Mouse (Mus musculus): ENCODE data around the gene Egln2. TPM values are rescaled to one million over a fixed set of nuclear protein-coding genes. Genes with fewer than 3 reads are reported as not detected.

Egln2 gene
- polyA plus RNA-seq, 1 experiment = 125 TPM

- Histone ChIP-seq H3K27me3 (ENCODE audit: control insufficient read depth, insufficient read depth, low read length) (no peaks in the 10 kb centered on the region), H3K4me3 (ENCODE audit: control insufficient read depth, insufficient read depth, low read length) (peak overlapping the region; percentile 63), H3K36me3 (ENCODE audit: control insufficient read depth, insufficient read depth, low read length) (peaks cover 4% of the 10 kb centered on the region), H3K27ac (ENCODE audit: control insufficient read depth, insufficient read depth, low read length) (peak overlapping the region; percentile 96), H3K4me1 (replicated peaks; ENCODE audit: control insufficient read depth, insufficient read depth, low read length) (peaks cover 42% of the 10 kb centered on the region)
- 53% methylated on average over 11 of the region's 11 CpGs for WGBS
- TF ChIP-seq CTCF (IDR thresholded peaks at IDR 0.05; ENCODE audit: borderline replicate concordance, control insufficient read depth, extremely low read depth, insufficient read depth, low read length, poor library complexity) = no peak
- TF ChIP-seq POLR2A (IDR thresholded peaks at IDR 0.05; ENCODE audit: control insufficient read depth, extremely low read depth, insufficient read depth, low read length, poor library complexity) = no peak
- DNase-seq = no peak
Measured at GRCm38 (mm10) chr7:27167475-27168094, 983 bp upstream of the Egln2 start.

DNA sequence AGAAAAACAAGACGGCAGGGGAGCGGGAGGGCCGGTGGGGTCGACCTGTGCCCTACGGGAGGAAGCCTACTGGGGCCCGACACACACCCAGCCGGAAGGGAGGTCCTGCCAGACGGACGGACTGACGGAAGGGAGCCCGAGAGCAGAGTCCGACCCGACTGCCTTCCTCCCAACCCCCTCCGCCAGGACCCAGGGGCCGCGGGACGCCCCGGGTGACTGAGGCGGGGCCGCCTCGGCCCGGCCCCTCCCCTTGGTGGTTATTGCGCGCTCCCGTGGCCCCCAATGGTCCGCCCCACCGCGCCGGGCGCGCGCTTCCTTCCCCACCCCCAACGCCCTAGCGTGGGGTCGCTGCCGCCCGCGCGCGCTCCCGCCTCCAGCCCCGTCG is 381 bp downstream of the Egln2 start:
- Histone ChIP-seq H3K27ac (ENCODE audit: control insufficient read depth, insufficient read depth, low read length) (peak overlapping the region; percentile 89), H3K4me3 (ENCODE audit: control insufficient read depth, insufficient read depth, low read length) (peak overlapping the region; percentile 95), H3K4me1 (replicated peaks; ENCODE audit: control insufficient read depth, insufficient read depth, low read length) (peaks cover 46% of the 10 kb centered on the region), H3K27me3 (ENCODE audit: control insufficient read depth, insufficient read depth, low read length) (no peaks in the 10 kb centered on the region), H3K36me3 (ENCODE audit: control insufficient read depth, insufficient read depth, low read length) (no peaks in the 10 kb centered on the region)
- under 1% methylated on average over 43 of the region's 43 CpGs for WGBS
- TF ChIP-seq POLR2A (IDR thresholded peaks at IDR 0.05; ENCODE audit: control insufficient read depth, extremely low read depth, insufficient read depth, low read length, poor library complexity) = peak; percentile 83
- 0 out of 2 replicates have a peak, but pooled peaks have one; percentile 39 for TF ChIP-seq CTCF (IDR thresholded peaks at IDR 0.05; ENCODE audit: borderline replicate concordance, control insufficient read depth, extremely low read depth, insufficient read depth, low read length, poor library complexity)
- DNase-seq = peak; percentile 86

- peaks cover 52% of the 10 kb centered on the region for H3K4me1 ChIP-seq (replicated peaks; ENCODE audit: control insufficient read depth, insufficient read depth, low read length)
- no peaks in the 10 kb centered on the region for H3K27me3 ChIP-seq (ENCODE audit: control insufficient read depth, insufficient read depth, low read length)
- H3K27ac ChIP-seq (ENCODE audit: control insufficient read depth, insufficient read depth, low read length) = peak overlapping the region; percentile 89
- WGBS = 3% methylated on average over 8 of the region's 8 CpGs
- no peaks in the 10 kb centered on the region for H3K36me3 ChIP-seq (ENCODE audit: control insufficient read depth, insufficient read depth, low read length)
- no peak for TF ChIP-seq CTCF (IDR thresholded peaks at IDR 0.05; ENCODE audit: borderline replicate concordance, control insufficient read depth, extremely low read depth, insufficient read depth, low read length, poor library complexity)
- TF ChIP-seq POLR2A (IDR thresholded peaks at IDR 0.05; ENCODE audit: control insufficient read depth, extremely low read depth, insufficient read depth, low read length, poor library complexity) = no peak
- peak overlapping the region; percentile 95 for H3K4me3 ChIP-seq (ENCODE audit: control insufficient read depth, insufficient read depth, low read length)
- no peak for DNase-seq
Measured at GRCm38 (mm10) chr7:27165696-27166095, 906 bp downstream of the Egln2 start.

- peak; percentile 38 for DNase-seq
- no peaks in the 10 kb centered on the region for H3K27me3 ChIP-seq (ENCODE audit: control insufficient read depth, insufficient read depth, low read length)
- H3K36me3 ChIP-seq (ENCODE audit: control insufficient read depth, insufficient read depth, low read length) = no peaks in the 10 kb centered on the region
- TF ChIP-seq CTCF (IDR thresholded peaks at IDR 0.05; ENCODE audit: borderline replicate concordance, control insufficient read depth, extremely low read depth, insufficient read depth, low read length, poor library complexity) (no peak), POLR2A (IDR thresholded peaks at IDR 0.05; ENCODE audit: control insufficient read depth, extremely low read depth, insufficient read depth, low read length, poor library complexity) (no peak)
- peaks cover 55% of the 10 kb centered on the region for H3K4me1 ChIP-seq (replicated peaks; ENCODE audit: control insufficient read depth, insufficient read depth, low read length)
- peak overlapping the region; percentile 89 for H3K27ac ChIP-seq (ENCODE audit: control insufficient read depth, insufficient read depth, low read length)
- 85% methylated on average over 23 of the region's 23 CpGs for WGBS
- peak overlapping the region; percentile 95 for H3K4me3 ChIP-seq (ENCODE audit: control insufficient read depth, insufficient read depth, low read length)
Measured at GRCm38 (mm10) chr7:27165007-27165655, 1.5 kb downstream of the Egln2 start.

GRCm38 (mm10) chr7:27164112-27164947 is 2.3 kb downstream of the Egln2 start:
- Histone ChIP-seq H3K27me3 (ENCODE audit: control insufficient read depth, insufficient read depth, low read length) (no peaks in the 10 kb centered on the region), H3K36me3 (ENCODE audit: control insufficient read depth, insufficient read depth, low read length) (peaks cover under 1% of the 10 kb centered on the region), H3K4me3 (ENCODE audit: control insufficient read depth, insufficient read depth, low read length) (no peak overlapping the region), H3K27ac (ENCODE audit: control insufficient read depth, insufficient read depth, low read length) (no peak overlapping the region), H3K4me1 (replicated peaks; ENCODE audit: control insufficient read depth, insufficient read depth, low read length) (peaks cover 58% of the 10 kb centered on the region)
- TF ChIP-seq CTCF (IDR thresholded peaks at IDR 0.05; ENCODE audit: borderline replicate concordance, control insufficient read depth, extremely low read depth, insufficient read depth, low read length, poor library complexity) = no peak
- DNase-seq = no peak
- 95% methylated on average over 33 of the region's 33 CpGs for WGBS

GRCm38 (mm10) chr7:27163450-27163805 is 3.2 kb downstream of the Egln2 start:
- peaks cover 53% of the 10 kb centered on the region for H3K4me1 ChIP-seq (replicated peaks; ENCODE audit: control insufficient read depth, insufficient read depth, low read length)
- no peak for TF ChIP-seq CTCF (IDR thresholded peaks at IDR 0.05; ENCODE audit: borderline replicate concordance, control insufficient read depth, extremely low read depth, insufficient read depth, low read length, poor library complexity)
- no peak for TF ChIP-seq POLR2A (IDR thresholded peaks at IDR 0.05; ENCODE audit: control insufficient read depth, extremely low read depth, insufficient read depth, low read length, poor library complexity)
- 80% methylated on average over 5 of the region's 5 CpGs for WGBS

More at GRCm38 (mm10) chr7:27163450-27163805, 3.2 kb downstream of the Egln2 start:
- H3K4me3 ChIP-seq (ENCODE audit: control insufficient read depth, insufficient read depth, low read length) = no peak overlapping the region
- no peaks in the 10 kb centered on the region for H3K27me3 ChIP-seq (ENCODE audit: control insufficient read depth, insufficient read depth, low read length)
- no peak overlapping the region for H3K27ac ChIP-seq (ENCODE audit: control insufficient read depth, insufficient read depth, low read length)
- no peak for DNase-seq
- peaks cover 10% of the 10 kb centered on the region for H3K36me3 ChIP-seq (ENCODE audit: control insufficient read depth, insufficient read depth, low read length)
